Mouse (Mus musculus): ENCODE results near the gene 3830406C13Rik. TPM values are rescaled to one million over a fixed set of nuclear protein-coding genes. Genes with fewer than 3 reads are reported as not detected.

Gene 3830406C13Rik
- polyA plus RNA-seq, 1 experiment, result 0.63 TPM

DNA sequence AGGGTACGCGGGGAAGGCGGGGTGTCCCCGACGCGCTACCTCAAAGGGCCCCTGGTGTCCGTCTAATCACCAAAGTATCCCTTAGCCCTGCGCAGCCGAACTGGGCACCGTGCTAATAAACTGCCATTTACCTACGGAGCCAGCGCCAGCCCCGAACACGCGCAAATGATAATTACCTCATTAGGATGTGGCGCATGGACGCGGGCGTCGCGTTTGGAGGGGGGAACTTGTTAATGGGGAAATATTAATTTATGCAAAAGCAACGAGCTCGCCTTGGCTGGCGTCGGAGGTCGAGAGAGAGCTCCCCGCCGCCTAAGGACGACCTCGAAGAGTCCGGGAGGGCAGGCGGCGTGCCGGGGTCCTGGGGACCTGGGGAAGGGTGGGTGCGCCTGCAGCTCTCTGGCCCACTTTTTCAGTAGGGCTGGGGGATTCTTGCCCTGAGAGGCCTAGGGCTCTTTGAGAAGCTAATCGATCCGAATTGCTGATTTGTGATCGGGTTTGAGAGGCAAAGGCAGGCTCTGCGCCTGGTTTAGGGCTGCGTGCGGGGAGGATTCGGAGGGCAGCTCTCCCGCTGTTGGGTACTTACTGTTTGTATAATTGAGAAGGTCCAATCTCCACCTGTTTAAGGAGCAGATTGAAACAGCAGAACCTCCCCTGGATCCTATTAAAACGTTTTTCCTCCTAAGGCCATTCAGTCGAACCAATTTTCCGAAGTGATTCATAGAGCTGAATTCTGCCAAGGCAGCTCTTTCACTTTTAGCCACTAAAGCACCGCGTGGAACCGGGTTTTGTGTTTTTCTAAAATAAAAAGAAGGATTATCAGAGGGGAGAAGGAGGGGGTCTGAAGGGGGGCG is 62.3 kb downstream of the 3830406C13Rik start:
- Histone ChIP-seq H3K4me1 (ENCODE audit: control insufficient read depth) (no peaks in the 10 kb centered on the region), H3K27me3 (ENCODE audit: control insufficient read depth) (peaks cover 99% of the 10 kb centered on the region), H3K4me3 (replicated peaks) (no peak overlapping the region), H3K9me3 (ENCODE audit: control insufficient read depth, low read length) (no peaks in the 10 kb centered on the region), H3K36me3 (ENCODE audit: control insufficient read depth) (no peaks in the 10 kb centered on the region)
- TF ChIP-seq GATA1 (IDR thresholded peaks at IDR 0.05; ENCODE audit: low read length), result no peak
- TF ChIP-seq TAL1 (IDR thresholded peaks at IDR 0.05; ENCODE audit: low read length), result no peak

- Histone ChIP-seq H3K27me3 (ENCODE audit: control insufficient read depth) (peaks cover 97% of the 10 kb centered on the region), H3K9me3 (ENCODE audit: control insufficient read depth, low read length) (no peaks in the 10 kb centered on the region), H3K4me3 (replicated peaks) (no peak overlapping the region), H3K36me3 (ENCODE audit: control insufficient read depth) (no peaks in the 10 kb centered on the region), H3K4me1 (ENCODE audit: control insufficient read depth) (no peaks in the 10 kb centered on the region)
- TF ChIP-seq GATA1 (IDR thresholded peaks at IDR 0.05; ENCODE audit: low read length) (no peak), TAL1 (IDR thresholded peaks at IDR 0.05; ENCODE audit: low read length) (no peak)
Observed at GRCm38 (mm10) chr14:12346865-12347600, 63.1 kb downstream of the 3830406C13Rik start.

DNA sequence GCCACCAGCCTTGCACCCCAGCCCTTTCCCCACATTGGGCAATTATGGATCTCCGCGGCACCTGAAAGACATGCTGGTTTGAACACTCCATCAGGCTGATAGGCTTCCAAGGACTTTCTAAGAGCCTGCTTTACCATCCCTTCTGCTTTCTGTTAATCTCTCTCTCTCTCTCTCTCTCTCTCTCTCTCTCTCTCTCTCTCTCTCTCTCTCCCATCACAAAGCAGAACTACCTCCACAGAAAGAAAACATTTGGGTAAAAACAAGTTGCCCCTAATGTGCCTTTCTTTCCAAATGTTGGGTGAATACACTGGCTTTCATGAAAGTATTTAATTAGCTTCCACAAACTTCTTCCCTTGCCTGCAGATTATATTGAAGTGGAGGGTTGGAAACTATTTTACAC is 64.1 kb downstream of the 3830406C13Rik start, which contains the start of gene Fezf2:
Fezf2 (minus strand) TSS at position 101 of the 400 bp plus-strand sequence.
- TF ChIP-seq GATA1 (IDR thresholded peaks at IDR 0.05; ENCODE audit: low read length) (no peak), TAL1 (IDR thresholded peaks at IDR 0.05; ENCODE audit: low read length) (no peak)
- H3K4me1 ChIP-seq (ENCODE audit: control insufficient read depth), result no peaks in the 10 kb centered on the region
- H3K27me3 ChIP-seq (ENCODE audit: control insufficient read depth), result peaks cover 90% of the 10 kb centered on the region
- no peaks in the 10 kb centered on the region for H3K9me3 ChIP-seq (ENCODE audit: control insufficient read depth, low read length)
- no peaks in the 10 kb centered on the region for H3K36me3 ChIP-seq (ENCODE audit: control insufficient read depth)
- no peak within 1 kb of the TSS for H3K4me3 ChIP-seq (replicated peaks)

DNA sequence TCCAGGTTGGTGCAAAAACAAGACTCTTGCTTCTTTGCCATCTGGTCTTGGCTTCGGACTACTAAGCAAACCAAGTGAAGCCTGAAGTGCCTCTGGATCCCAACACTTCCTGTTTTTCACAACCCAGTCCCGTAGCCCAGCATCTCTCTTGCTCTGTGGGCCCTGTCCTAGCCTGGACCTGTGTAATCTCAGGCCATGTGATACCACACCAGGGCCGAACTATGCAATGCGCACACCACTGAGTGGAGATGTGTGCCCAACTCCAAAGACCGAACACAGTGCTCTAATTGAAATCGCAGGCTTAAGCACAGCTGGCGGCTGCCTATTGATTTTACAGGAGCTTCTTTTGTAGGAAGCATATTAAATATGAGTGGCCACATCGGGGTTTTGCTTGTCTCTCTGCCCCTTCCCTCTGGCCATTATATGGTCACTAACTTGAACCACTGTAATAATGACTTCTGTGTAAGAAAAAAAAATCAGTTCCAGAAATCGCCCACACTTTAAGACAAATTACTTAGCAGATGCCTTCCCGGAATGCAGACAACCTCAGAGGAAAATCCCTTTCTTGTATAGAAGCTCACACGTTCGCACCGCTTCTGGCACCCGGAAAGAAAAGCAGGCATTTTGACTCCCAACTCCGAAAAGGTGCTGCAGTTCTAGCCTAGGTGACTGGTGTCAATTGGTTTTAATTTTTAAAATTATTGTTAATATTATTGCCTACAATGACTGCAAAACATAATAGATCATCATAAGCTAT is 65.5 kb downstream of the 3830406C13Rik start:
- no peaks in the 10 kb centered on the region for H3K9me3 ChIP-seq (ENCODE audit: control insufficient read depth, low read length)
- no peak overlapping the region for H3K4me3 ChIP-seq (replicated peaks)
- H3K27me3 ChIP-seq (ENCODE audit: control insufficient read depth), result peaks cover 75% of the 10 kb centered on the region
- TF ChIP-seq TAL1 (IDR thresholded peaks at IDR 0.05; ENCODE audit: low read length) (no peak), GATA1 (IDR thresholded peaks at IDR 0.05; ENCODE audit: low read length) (no peak)
- H3K4me1 ChIP-seq (ENCODE audit: control insufficient read depth), result no peaks in the 10 kb centered on the region
- no peaks in the 10 kb centered on the region for H3K36me3 ChIP-seq (ENCODE audit: control insufficient read depth)

DNA sequence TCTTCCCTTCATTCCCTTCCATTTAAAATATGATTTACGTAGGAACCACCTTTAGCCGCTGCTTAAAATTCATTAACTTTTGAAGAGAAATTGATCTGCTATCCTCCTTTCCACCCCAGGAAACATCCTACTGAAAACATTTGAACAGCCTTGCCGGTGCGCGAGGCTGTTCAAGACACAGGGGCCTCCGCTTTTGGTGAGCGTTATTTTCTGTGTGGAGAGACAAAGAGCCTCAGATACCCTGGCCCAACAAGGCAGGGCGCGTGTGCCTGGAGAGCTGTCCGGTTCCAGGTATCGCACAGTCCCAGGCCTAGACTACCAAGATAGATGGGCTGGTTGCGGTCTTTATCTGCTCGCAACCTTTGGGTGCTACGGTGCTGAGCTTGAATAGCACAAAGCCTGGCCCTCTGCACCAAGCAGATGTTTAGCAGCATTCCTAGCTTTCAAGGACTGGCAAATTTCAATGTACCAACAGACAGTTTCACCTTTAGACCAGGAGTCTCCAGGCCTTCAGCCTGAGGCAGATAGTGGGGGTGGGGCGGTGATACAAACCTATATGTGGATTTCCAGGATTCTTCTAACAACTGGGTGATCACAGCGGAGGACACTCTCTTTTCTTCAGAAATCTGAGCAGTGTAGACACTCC is 66.4 kb downstream of the 3830406C13Rik start:
- Histone ChIP-seq H3K4me1 (ENCODE audit: control insufficient read depth) (no peaks in the 10 kb centered on the region), H3K27me3 (ENCODE audit: control insufficient read depth) (peaks cover 67% of the 10 kb centered on the region), H3K4me3 (replicated peaks) (no peak overlapping the region), H3K9me3 (ENCODE audit: control insufficient read depth, low read length) (no peaks in the 10 kb centered on the region), H3K36me3 (ENCODE audit: control insufficient read depth) (no peaks in the 10 kb centered on the region)
- TF ChIP-seq TAL1 (IDR thresholded peaks at IDR 0.05; ENCODE audit: low read length), result no peak
- no peak for TF ChIP-seq GATA1 (IDR thresholded peaks at IDR 0.05; ENCODE audit: low read length)

Other genes with a start within 250 kb of the 3830406C13Rik start
- gene Gm49355, start 197 bp upstream of the 3830406C13Rik start, polyA plus RNA-seq (2012), result not detected in 2 replicates
- 0.05 TPM in 1 of 2 replicates, not detected in the other for gene Fezf2, start 64.0 kb downstream of the 3830406C13Rik start, polyA plus RNA-seq (2012)

Measured in erythroblast, embryonic 14.5 days (primary cell).